Mouse (Mus musculus): ENCODE results near the gene Phlpp2. TPM values are rescaled to one million over a fixed set of nuclear protein-coding genes. Genes with fewer than 3 reads are reported as not detected.
"Not testable (repeated sequence)": the region's sequence is repeated elsewhere in the genome, so short reads cannot be mapped to it uniquely, and the experiment has no call there.

Phlpp2 gene
- polyA plus RNA-seq, 1 experiment from 2014 or later, result 4.4 TPM

DNA sequence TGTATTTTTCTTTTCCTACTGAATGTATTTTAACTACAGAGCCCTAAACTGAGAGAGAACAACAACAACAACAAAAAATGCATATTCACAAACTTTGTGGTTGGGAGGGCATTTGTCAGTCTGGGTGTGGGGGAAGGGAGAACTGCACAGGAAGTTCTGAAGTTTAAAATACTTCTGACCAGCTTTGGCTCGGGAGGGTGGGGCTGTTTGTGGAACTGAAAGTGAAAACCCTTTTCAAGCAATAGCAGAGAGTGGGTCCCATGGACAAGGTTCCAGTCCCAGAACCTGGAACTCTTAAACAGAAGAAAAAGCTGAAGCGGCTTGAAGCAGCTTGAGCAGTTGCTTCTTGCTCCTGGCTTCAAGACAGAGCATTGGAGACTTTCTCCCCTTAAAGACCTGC, 4.9 kb upstream of the Phlpp2 start:
- Histone ChIP-seq H3K9ac (ENCODE audit: low read length) (no peak overlapping the region), H3K27ac (ENCODE audit: low read depth, low read length) (no peak overlapping the region), H3K4me3 (ENCODE audit: low read depth, low read length) (no peak overlapping the region), H3K4me2 (ENCODE audit: low read depth, low read length, severe bottlenecking) (no peak overlapping the region), H3K9me3 (ENCODE audit: control insufficient read depth, low read length) (no peaks in the 10 kb centered on the region), H3K27me3 (ENCODE audit: control insufficient read depth, insufficient read depth, low read length) (no peaks in the 10 kb centered on the region), H3K4me1 (replicated peaks; ENCODE audit: control insufficient read depth, insufficient read depth, low read length) (peaks cover 4% of the 10 kb centered on the region; the same call in 1 of the 2 replicates), H3K36me3 (ENCODE audit: control insufficient read depth, insufficient read depth, low read length) (peaks cover 12% of the 10 kb centered on the region)
- no peak for DNase-seq (ENCODE audit: low spot score)
- WGBS, result 85% methylated on average over 2 of the region's 2 CpGs
- ATAC-seq (replicated peaks; ENCODE audit: low FRiP score), result no peak

DNA sequence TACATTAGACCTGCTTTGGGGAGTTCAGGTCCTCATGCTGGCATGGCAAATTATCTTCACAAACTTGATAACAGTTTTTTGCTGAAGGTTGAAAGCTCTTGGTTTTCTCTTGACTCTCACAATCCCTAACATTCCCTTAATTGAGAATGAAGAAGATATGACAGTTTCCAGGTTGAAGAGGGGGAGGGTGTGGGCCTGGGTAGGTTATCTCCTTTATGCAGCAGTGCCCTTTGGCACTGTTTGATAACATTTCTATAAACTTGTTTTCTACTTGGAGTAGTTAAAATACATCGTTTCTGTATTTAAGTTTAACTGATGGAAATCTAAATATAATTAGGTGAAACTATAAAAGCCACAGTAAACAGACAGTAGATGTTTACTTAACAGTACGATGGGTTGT, 3.5 kb upstream of the Phlpp2 start:
- Histone ChIP-seq H3K4me2 (ENCODE audit: low read depth, low read length, severe bottlenecking) (no peak overlapping the region), H3K36me3 (ENCODE audit: control insufficient read depth, insufficient read depth, low read length) (peaks cover 12% of the 10 kb centered on the region), H3K4me3 (ENCODE audit: low read depth, low read length) (no peak overlapping the region), H3K9ac (ENCODE audit: low read length) (no peak overlapping the region), H3K4me1 (replicated peaks; ENCODE audit: control insufficient read depth, insufficient read depth, low read length) (peaks cover 4% of the 10 kb centered on the region; the same call in 1 of the 2 replicates), H3K27me3 (ENCODE audit: control insufficient read depth, insufficient read depth, low read length) (no peaks in the 10 kb centered on the region), H3K9me3 (ENCODE audit: control insufficient read depth, low read length) (no peaks in the 10 kb centered on the region), H3K27ac (ENCODE audit: low read depth, low read length) (no peak overlapping the region)
- no peak for DNase-seq (ENCODE audit: low spot score)
- 93% methylated on average over 2 of the region's 2 CpGs for WGBS
- no peak for ATAC-seq (replicated peaks; ENCODE audit: low FRiP score)

DNA sequence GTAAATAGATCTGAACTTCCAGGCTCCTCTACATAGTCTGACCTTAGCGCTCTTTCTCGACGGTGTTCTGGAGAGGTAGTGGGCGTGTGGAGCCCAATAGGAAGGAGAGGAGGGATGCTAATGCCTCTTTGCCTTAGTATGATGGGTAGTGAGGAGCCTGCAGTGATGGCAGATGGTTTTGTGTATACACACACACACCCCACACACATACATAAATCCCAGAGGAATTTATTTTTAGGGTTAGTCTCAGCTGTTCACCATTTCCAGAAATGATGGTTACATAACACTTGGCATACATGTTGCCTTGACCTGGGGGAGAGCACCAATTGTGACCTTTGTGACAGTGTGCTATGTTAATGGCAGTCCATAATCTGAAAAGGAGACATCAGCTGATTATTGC, 2.8 kb upstream of the Phlpp2 start:
- H3K27ac ChIP-seq (ENCODE audit: low read depth, low read length), result no peak overlapping the region
- H3K36me3 ChIP-seq (ENCODE audit: control insufficient read depth, insufficient read depth, low read length), result peaks cover 7% of the 10 kb centered on the region
- H3K27me3 ChIP-seq (ENCODE audit: control insufficient read depth, insufficient read depth, low read length), result no peaks in the 10 kb centered on the region
- no peak overlapping the region for H3K4me2 ChIP-seq (ENCODE audit: low read depth, low read length, severe bottlenecking)
- ATAC-seq (replicated peaks; ENCODE audit: low FRiP score) (no peak), DNase-seq (ENCODE audit: low spot score) (no peak)
- no peak overlapping the region for H3K9ac ChIP-seq (ENCODE audit: low read length)
- no peak overlapping the region for H3K4me3 ChIP-seq (ENCODE audit: low read depth, low read length)
- WGBS, result 86% methylated on average over 4 of the region's 4 CpGs
- peaks cover 4% of the 10 kb centered on the region; the same call in 1 of the 2 replicates for H3K4me1 ChIP-seq (replicated peaks; ENCODE audit: control insufficient read depth, insufficient read depth, low read length)
- no peaks in the 10 kb centered on the region for H3K9me3 ChIP-seq (ENCODE audit: control insufficient read depth, low read length)

DNA sequence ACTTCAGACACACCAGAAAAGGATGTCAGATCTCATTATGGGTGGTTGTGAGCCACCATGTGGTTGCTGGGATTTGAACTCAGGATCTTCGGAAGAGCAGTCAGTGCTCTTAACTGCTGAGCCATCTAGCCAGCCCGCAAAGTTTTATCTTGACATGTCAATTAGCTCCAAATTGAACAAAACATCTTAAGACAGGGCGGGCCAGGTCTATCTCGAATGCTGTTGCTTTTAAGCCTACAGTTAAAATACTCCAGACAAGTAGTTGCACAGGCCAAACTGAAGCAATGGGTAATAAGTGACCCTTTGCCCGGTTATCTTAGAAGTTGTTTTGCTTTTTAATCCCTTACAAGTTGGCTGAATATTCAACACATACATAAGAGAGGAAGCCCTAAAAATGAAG, 1.7 kb upstream of the Phlpp2 start:
- Histone ChIP-seq H3K27ac (ENCODE audit: low read depth, low read length) (no peak overlapping the region), H3K4me1 (replicated peaks; ENCODE audit: control insufficient read depth, insufficient read depth, low read length) (peaks cover 4% of the 10 kb centered on the region; the same call in 1 of the 2 replicates), H3K9me3 (ENCODE audit: control insufficient read depth, low read length) (no peaks in the 10 kb centered on the region), H3K27me3 (ENCODE audit: control insufficient read depth, insufficient read depth, low read length) (no peaks in the 10 kb centered on the region), H3K4me2 (ENCODE audit: low read depth, low read length, severe bottlenecking) (no peak overlapping the region), H3K4me3 (ENCODE audit: low read depth, low read length) (no peak overlapping the region), H3K9ac (ENCODE audit: low read length) (no peak overlapping the region), H3K36me3 (ENCODE audit: control insufficient read depth, insufficient read depth, low read length) (peaks cover 3% of the 10 kb centered on the region; the same call in 1 of the 2 replicates)
- no peak for DNase-seq (ENCODE audit: low spot score)
- WGBS, result 89% methylated on average over 5 of the region's 5 CpGs
- no peak for ATAC-seq (replicated peaks; ENCODE audit: low FRiP score)

DNA sequence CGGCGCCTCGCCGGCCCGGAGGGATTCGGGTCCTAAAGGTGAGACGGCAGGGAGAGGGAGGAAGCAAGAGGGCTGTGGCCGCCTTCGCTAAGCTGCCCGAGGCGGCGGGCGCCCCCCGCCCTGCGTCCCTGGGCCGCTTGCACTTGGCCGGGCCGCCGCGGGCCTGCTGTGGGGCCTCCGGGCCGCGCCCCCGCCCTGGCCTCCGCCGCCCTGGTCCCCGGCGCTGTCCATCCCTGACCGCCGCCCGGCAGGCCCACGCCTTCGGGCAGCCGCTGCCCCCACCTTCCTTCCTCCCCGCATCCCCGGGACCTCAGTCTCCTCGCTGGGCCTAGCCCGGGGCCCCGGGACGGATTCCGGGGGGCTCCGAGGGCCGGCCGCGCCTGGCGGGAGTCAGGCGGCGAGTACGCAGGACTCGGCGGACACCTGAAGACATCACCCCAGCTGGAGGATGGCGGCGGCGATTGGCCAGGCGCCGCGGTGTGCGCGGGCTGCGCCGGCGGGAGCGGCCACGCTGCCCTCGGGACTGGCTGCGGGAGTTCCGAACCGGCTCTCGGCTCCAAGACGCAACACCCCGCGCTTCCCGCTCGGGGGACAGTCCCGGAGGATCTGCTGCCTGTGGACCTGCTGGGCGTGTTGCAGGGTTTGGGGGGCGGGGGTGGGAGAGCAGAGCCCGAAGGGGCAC, 479 bp downstream of the Phlpp2 start:
- no peaks in the 10 kb centered on the region for H3K27me3 ChIP-seq (ENCODE audit: control insufficient read depth, insufficient read depth, low read length)
- H3K36me3 ChIP-seq (ENCODE audit: control insufficient read depth, insufficient read depth, low read length), result no peaks in the 10 kb centered on the region
- peaks cover 4% of the 10 kb centered on the region; the same call in 1 of the 2 replicates for H3K4me1 ChIP-seq (replicated peaks; ENCODE audit: control insufficient read depth, insufficient read depth, low read length)
- peak overlapping the region; percentile 94 for H3K9ac ChIP-seq (ENCODE audit: low read length)
- under 1% methylated on average over 68 of the region's 78 CpGs for WGBS
- H3K4me2 ChIP-seq (ENCODE audit: low read depth, low read length, severe bottlenecking), result peak overlapping the region; percentile 81
- H3K4me3 ChIP-seq (ENCODE audit: low read depth, low read length), result peak overlapping the region; percentile 95
- ATAC-seq (replicated peaks; ENCODE audit: low FRiP score) (peak; percentile 84), DNase-seq (ENCODE audit: low spot score) (peak; percentile 86)
- peak overlapping the region; percentile 86 for H3K27ac ChIP-seq (ENCODE audit: low read depth, low read length)
- no peaks in the 10 kb centered on the region for H3K9me3 ChIP-seq (ENCODE audit: control insufficient read depth, low read length)

DNA sequence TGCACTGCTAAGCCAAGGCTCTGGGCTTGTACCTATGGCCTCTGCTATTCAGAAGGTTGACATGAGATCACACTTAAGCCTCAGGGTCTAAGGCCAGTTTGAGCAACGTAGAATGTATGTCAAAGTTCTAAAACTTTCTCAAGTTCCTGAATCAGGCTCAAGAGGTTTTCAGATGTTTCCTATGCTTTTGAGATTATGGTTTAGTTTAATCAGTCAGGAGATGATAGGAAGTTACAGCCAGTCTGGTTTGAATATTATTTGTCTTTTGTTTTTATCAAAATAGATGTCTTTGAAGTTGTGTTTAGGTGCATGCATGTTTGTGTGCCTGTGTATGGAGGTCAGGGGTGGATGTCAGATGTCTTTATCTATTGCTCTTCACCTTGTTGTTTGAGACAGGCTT, 2.7 kb downstream of the Phlpp2 start:
- no peak overlapping the region for H3K27ac ChIP-seq (ENCODE audit: low read depth, low read length)
- ATAC-seq (replicated peaks; ENCODE audit: low FRiP score) (no peak), DNase-seq (ENCODE audit: low spot score) (no peak)
- no peaks in the 10 kb centered on the region for H3K27me3 ChIP-seq (ENCODE audit: control insufficient read depth, insufficient read depth, low read length)
- WGBS, result 84% methylated on average over 1 of the region's 1 CpGs
- H3K9ac ChIP-seq (ENCODE audit: low read length), result no peak overlapping the region
- no peak overlapping the region for H3K4me3 ChIP-seq (ENCODE audit: low read depth, low read length)
- no peak overlapping the region for H3K4me2 ChIP-seq (ENCODE audit: low read depth, low read length, severe bottlenecking)
- no peaks in the 10 kb centered on the region for H3K9me3 ChIP-seq (ENCODE audit: control insufficient read depth, low read length)
- H3K4me1 ChIP-seq (replicated peaks; ENCODE audit: control insufficient read depth, insufficient read depth, low read length), result peaks cover 4% of the 10 kb centered on the region; the same call in 1 of the 2 replicates
- no peaks in the 10 kb centered on the region for H3K36me3 ChIP-seq (ENCODE audit: control insufficient read depth, insufficient read depth, low read length)

DNA sequence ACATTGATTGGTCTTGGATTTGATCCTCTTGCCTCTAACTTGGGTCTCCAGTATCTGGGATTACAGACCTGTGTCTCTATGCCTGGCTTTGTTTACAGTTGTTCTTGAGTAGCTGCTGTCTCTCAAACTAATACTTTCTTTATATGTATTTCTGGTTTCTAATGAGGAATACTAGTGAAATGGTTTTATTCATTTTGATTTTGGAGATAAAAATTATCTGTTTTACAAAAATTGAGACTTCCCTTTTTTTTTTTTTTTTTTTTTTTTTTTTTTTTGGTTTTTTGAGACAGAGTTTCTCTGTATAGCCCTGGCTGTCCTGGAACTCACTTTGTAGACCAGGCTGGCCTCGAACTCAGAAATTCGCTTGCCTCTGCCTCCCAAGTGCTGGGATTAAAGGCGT, 5.5 kb downstream of the Phlpp2 start:
- not testable (repeated sequence) for ATAC-seq (replicated peaks; ENCODE audit: low FRiP score); DNase-seq (ENCODE audit: low spot score); H3K9me3 ChIP-seq (ENCODE audit: control insufficient read depth, low read length); H3K9ac ChIP-seq (ENCODE audit: low read length); H3K27ac ChIP-seq (ENCODE audit: low read depth, low read length); H3K4me3 ChIP-seq (ENCODE audit: low read depth, low read length); H3K4me1 ChIP-seq (replicated peaks; ENCODE audit: control insufficient read depth, insufficient read depth, low read length); H3K36me3 ChIP-seq (ENCODE audit: control insufficient read depth, insufficient read depth, low read length); H3K27me3 ChIP-seq (ENCODE audit: control insufficient read depth, insufficient read depth, low read length); H3K4me2 ChIP-seq (ENCODE audit: low read depth, low read length, severe bottlenecking)
- WGBS, result 94% methylated on average over 3 of the region's 3 CpGs

DNA sequence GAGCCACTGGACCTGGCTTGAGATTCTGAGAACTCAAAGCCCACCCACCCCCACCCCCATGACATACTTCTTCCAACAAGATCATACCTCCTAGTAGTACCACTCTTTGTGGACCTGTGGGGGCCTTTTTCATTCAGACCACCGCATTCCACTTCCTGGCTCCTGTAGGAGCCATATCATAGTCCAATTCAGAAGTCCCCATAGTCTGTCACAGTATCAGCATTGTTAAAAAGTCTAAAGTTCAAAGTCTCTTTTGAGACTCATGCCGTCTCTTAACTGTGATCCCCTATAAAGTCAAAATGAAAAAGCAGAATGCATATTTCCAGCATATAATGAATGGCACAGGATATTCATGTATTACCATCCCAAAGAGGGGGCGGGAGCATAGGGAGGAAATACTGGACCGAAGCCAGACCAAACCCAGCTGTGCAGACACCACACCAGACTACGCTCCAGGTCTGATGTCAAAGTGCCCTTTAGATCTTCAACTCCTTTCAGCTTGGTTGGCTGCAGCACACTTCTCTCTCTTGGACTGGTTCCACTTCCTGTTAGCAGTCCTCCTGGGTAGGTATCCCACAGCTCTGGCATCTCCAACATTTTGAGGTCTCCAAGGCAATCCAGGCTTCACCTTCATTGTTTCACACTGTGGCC, 11.8 kb downstream of the Phlpp2 start:
- no peak overlapping the region for H3K4me3 ChIP-seq (ENCODE audit: low read depth, low read length)
- no peaks in the 10 kb centered on the region for H3K27me3 ChIP-seq (ENCODE audit: control insufficient read depth, insufficient read depth, low read length)
- DNase-seq (ENCODE audit: low spot score), result no peak
- no peaks in the 10 kb centered on the region; the same call in 1 of the 2 replicates for H3K36me3 ChIP-seq (ENCODE audit: control insufficient read depth, insufficient read depth, low read length)
- H3K9ac ChIP-seq (ENCODE audit: low read length), result no peak overlapping the region
- H3K9me3 ChIP-seq (ENCODE audit: control insufficient read depth, low read length), result no peaks in the 10 kb centered on the region
- H3K4me1 ChIP-seq (replicated peaks; ENCODE audit: control insufficient read depth, insufficient read depth, low read length), result no peaks in the 10 kb centered on the region
- H3K4me2 ChIP-seq (ENCODE audit: low read depth, low read length, severe bottlenecking), result no peak overlapping the region
- 96% methylated on average over 5 of the region's 5 CpGs for WGBS
- ATAC-seq (replicated peaks; ENCODE audit: low FRiP score), result no peak
- H3K27ac ChIP-seq (ENCODE audit: low read depth, low read length), result no peak overlapping the region

DNA sequence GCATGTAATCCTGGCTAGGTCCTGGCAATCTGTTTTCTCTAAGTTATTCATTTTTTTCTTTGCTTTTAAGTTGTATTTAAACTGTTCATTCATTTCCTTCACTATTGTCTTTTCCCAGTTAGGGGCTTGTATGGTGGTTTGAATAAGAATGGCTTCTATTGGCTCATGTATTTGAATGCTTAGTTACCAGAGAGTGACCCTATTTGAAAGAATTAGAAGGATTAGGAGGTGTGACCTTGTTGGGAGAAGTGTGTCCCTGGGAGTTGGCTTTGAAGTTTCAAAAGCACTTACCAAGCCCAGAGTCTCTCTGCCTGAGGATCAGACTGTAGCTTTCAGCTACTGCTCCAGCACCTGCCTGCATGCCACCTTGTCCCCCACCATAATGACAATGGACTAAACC, 17.0 kb downstream of the Phlpp2 start:
- H3K4me2 ChIP-seq (ENCODE audit: low read depth, low read length, severe bottlenecking), result no peak overlapping the region
- no peaks in the 10 kb centered on the region; the same call in 1 of the 2 replicates for H3K36me3 ChIP-seq (ENCODE audit: control insufficient read depth, insufficient read depth, low read length)
- no peaks in the 10 kb centered on the region for H3K9me3 ChIP-seq (ENCODE audit: control insufficient read depth, low read length)
- ATAC-seq (replicated peaks; ENCODE audit: low FRiP score), result no peak
- no peaks in the 10 kb centered on the region for H3K27me3 ChIP-seq (ENCODE audit: control insufficient read depth, insufficient read depth, low read length)
- DNase-seq (ENCODE audit: low spot score), result no peak
- no peak overlapping the region for H3K9ac ChIP-seq (ENCODE audit: low read length)
- no peak overlapping the region for H3K27ac ChIP-seq (ENCODE audit: low read depth, low read length)
- H3K4me1 ChIP-seq (replicated peaks; ENCODE audit: control insufficient read depth, insufficient read depth, low read length), result no peaks in the 10 kb centered on the region
- H3K4me3 ChIP-seq (ENCODE audit: low read depth, low read length), result no peak overlapping the region
